Mouse (Mus musculus) MEL (cell line): Measurements from ENCODE around the gene Sik1. TPM values are rescaled to one million over a fixed set of nuclear protein-coding genes. Genes with fewer than 3 reads are reported as not detected.

Source experiments
- DNase-seq: peaks from one replicate; pipeline ENCODE4 v3.0.0; 2011; ENCODE audit warnings: low read depth, low spot score
- H3K27ac ChIP-seq: 2 replicates; pipeline ENCODE4 v1.5.1; 2012; ENCODE audit warnings: low read depth, mild to moderate bottlenecking, control low read depth, low read length, moderate library complexity; ENCODE audit not compliant: control insufficient read depth
- H3K27me3 ChIP-seq, 2 experiments: fragments of 150-350 bp in 1 of 2; sonication (generic) in 1 of 2; 2 replicates each; pipeline ENCODE4 v1.6.1; 2012; ENCODE audit warnings: low read length in 2 of 2, mild to moderate bottlenecking in 2 of 2, improper control_type of control experiment in 1 of 2, moderate library complexity in 1 of 2; ENCODE audit not compliant: insufficient read depth in 2 of 2, control insufficient read depth in 1 of 2
- H3K36me3 ChIP-seq, 2 experiments: 2 replicates each; pipeline ENCODE4 v1.6.1; 2012 to 2014; ENCODE audit warnings: low read length in 2 of 2, improper control_type of control experiment in 1 of 2, inconsistent platforms in 1 of 2, mild to moderate bottlenecking in 1 of 2; ENCODE audit not compliant: insufficient read depth in 2 of 2, control insufficient read depth in 1 of 2
- H3K4me1 ChIP-seq, 2 experiments: fragments of 150-350 bp in 1 of 2; sonication (generic) in 1 of 2; 2 replicates each; pipeline ENCODE4 v1.6.1; 2012; ENCODE audit warnings: low read length in 2 of 2, improper control_type of control experiment in 1 of 2, mild to moderate bottlenecking in 1 of 2; ENCODE audit not compliant: insufficient read depth in 2 of 2, control insufficient read depth in 1 of 2
- H3K4me3 ChIP-seq, 2 experiments: fragments of 150-350 bp in 1 of 2; sonication (generic) in 1 of 2; 2 replicates each; pipeline ENCODE4 v1.5.1; 2012; ENCODE audit warnings: low read depth in 2 of 2, low read length in 2 of 2, mild to moderate bottlenecking in 2 of 2, moderate library complexity in 2 of 2, control low read depth in 1 of 2, improper control_type of control experiment in 1 of 2; ENCODE audit not compliant: control insufficient read depth in 1 of 2, insufficient read depth in 1 of 2
- H3K79me2 ChIP-seq: 2 replicates; pipeline ENCODE4 v1.6.1; 2012; ENCODE audit warnings: mild to moderate bottlenecking, low read length, moderate library complexity; ENCODE audit not compliant: control insufficient read depth, poor library complexity, insufficient read depth
- H3K9ac ChIP-seq: 2 replicates; pipeline ENCODE4 v1.6.1; 2012; ENCODE audit warnings: low read depth, mild to moderate bottlenecking, control low read depth, low read length, moderate library complexity; ENCODE audit not compliant: control insufficient read depth, poor library complexity, severe bottlenecking
- H3K9me3 ChIP-seq: fragments of 150-350 bp; sonication (generic); replicated peaks from 2 replicates; pipeline ENCODE4 v1.6.1; 2012; ENCODE audit warnings: mild to moderate bottlenecking, low read length, improper control_type of control experiment, moderate library complexity; ENCODE audit not compliant: insufficient read depth
- CHD1 ChIP-seq: IDR thresholded peaks from 2 replicates; pipeline ENCODE4 v1.6.1; 2012; ENCODE audit warnings: low read depth, mild to moderate bottlenecking, inconsistent platforms, low read length, improper control_type of control experiment
- CHD2 ChIP-seq: IDR thresholded peaks from 2 replicates; pipeline ENCODE4 v1.6.1; 2011; ENCODE audit warnings: low read length, improper control_type of control experiment
- CTCF ChIP-seq, 3 experiments: IDR thresholded peaks in 2 of 3; conservative IDR thresholded peaks in 1 of 3; 2 replicates each; pipeline ENCODE4 v1.5.1; 2011 to 2012; ENCODE audit warnings: low read length in 3 of 3, low read depth in 2 of 3, mild to moderate bottlenecking in 2 of 3, improper control_type of control experiment in 1 of 3, inconsistent platforms in 1 of 3, mixed read lengths in 1 of 3, moderate library complexity in 1 of 3; ENCODE audit not compliant: control insufficient read depth in 1 of 3, insufficient read depth in 1 of 3, poor library complexity in 1 of 3, severe bottlenecking in 1 of 3
- E2F4 ChIP-seq: IDR thresholded peaks from 2 replicates; pipeline ENCODE4 v1.6.1; 2011; ENCODE audit warnings: low read depth, low read length, improper control_type of control experiment, borderline replicate concordance
- EP300 ChIP-seq, 2 experiments: IDR thresholded peaks; 2 replicates each; pipeline ENCODE4 v1.6.1; 2011; ENCODE audit warnings: improper control_type of control experiment in 2 of 2, low read length in 2 of 2, low read depth in 1 of 2, mild to moderate bottlenecking in 1 of 2
- ETS1 ChIP-seq: IDR thresholded peaks from 2 replicates; pipeline ENCODE4 v1.6.1; 2012; ENCODE audit warnings: low read depth, mild to moderate bottlenecking, inconsistent platforms, low read length, improper control_type of control experiment, moderate library complexity
- GABPA ChIP-seq: IDR thresholded peaks from 2 replicates; pipeline ENCODE4 v1.6.1; 2012; ENCODE audit warnings: low read depth, mild to moderate bottlenecking, inconsistent platforms, low read length, improper control_type of control experiment, moderate library complexity
- GATA1 ChIP-seq: IDR thresholded peaks from 2 replicates; pipeline ENCODE4 v1.6.1; 2011; ENCODE audit warnings: low read depth, low read length, improper control_type of control experiment
- HCFC1 ChIP-seq: IDR thresholded peaks from 2 replicates; pipeline ENCODE4 v1.6.1; 2012; ENCODE audit warnings: low read depth, mild to moderate bottlenecking, inconsistent platforms, low read length, improper control_type of control experiment, moderate library complexity
- MAFK ChIP-seq: IDR thresholded peaks from 2 replicates; pipeline ENCODE4 v1.6.1; 2011; ENCODE audit warnings: low read depth, mild to moderate bottlenecking, low read length, improper control_type of control experiment, borderline replicate concordance
- MAX ChIP-seq: IDR thresholded peaks from 2 replicates; pipeline ENCODE4 v1.6.1; 2011; ENCODE audit warnings: low read length, improper control_type of control experiment
- MAZ ChIP-seq: IDR thresholded peaks from 2 replicates; pipeline ENCODE4 v1.6.1; 2012; ENCODE audit warnings: low read depth, mild to moderate bottlenecking, inconsistent platforms, low read length, improper control_type of control experiment
- MXI1 ChIP-seq: IDR thresholded peaks from 2 replicates; pipeline ENCODE4 v1.6.1; 2011; ENCODE audit warnings: mild to moderate bottlenecking, low read depth, low read length, improper control_type of control experiment
- MYC ChIP-seq: IDR thresholded peaks from 2 replicates; pipeline ENCODE4 v1.6.1; 2011; ENCODE audit warnings: low read depth, mild to moderate bottlenecking, low read length, improper control_type of control experiment, moderate library complexity
- NELFE ChIP-seq: IDR thresholded peaks from 2 replicates; pipeline ENCODE4 v1.6.1; 2011; ENCODE audit warnings: low read depth, low read length, improper control_type of control experiment
- POLR2A ChIP-seq, 2 experiments: IDR thresholded peaks; 2 replicates each; pipeline ENCODE4 v1.6.1; 2011 to 2012; ENCODE audit warnings: low read length in 2 of 2, mild to moderate bottlenecking in 2 of 2, control low read depth in 1 of 2, improper control_type of control experiment in 1 of 2, low read depth in 1 of 2, moderate library complexity in 1 of 2; ENCODE audit not compliant: control insufficient read depth in 1 of 2, insufficient read depth in 1 of 2, poor library complexity in 1 of 2
- RAD21 ChIP-seq: IDR thresholded peaks from 2 replicates; pipeline ENCODE4 v1.6.1; 2011; ENCODE audit warnings: mild to moderate bottlenecking, low read depth, low read length, improper control_type of control experiment
- RCOR1 ChIP-seq: IDR thresholded peaks from 2 replicates; pipeline ENCODE4 v1.6.1; 2012; ENCODE audit warnings: low read depth, mild to moderate bottlenecking, inconsistent platforms, low read length, improper control_type of control experiment
- SMC3 ChIP-seq: IDR thresholded peaks from 2 replicates; pipeline ENCODE4 v1.6.1; 2011; ENCODE audit warnings: low read depth, low read length, improper control_type of control experiment
- TAL1 ChIP-seq: IDR thresholded peaks from 2 replicates; pipeline ENCODE4 v1.6.1; 2012; ENCODE audit warnings: mild to moderate bottlenecking, inconsistent platforms, low read length, moderate library complexity, mixed read lengths
- TBP ChIP-seq: IDR thresholded peaks from 2 replicates; pipeline ENCODE4 v1.8.0; 2011; ENCODE audit warnings: low read depth, low read length, improper control_type of control experiment
- TCF12 ChIP-seq: IDR thresholded peaks from 2 replicates; pipeline ENCODE4 v1.6.1; 2014; ENCODE audit warnings: low read depth, mild to moderate bottlenecking, inconsistent platforms, low read length, improper control_type of control experiment, moderate library complexity
- UBTF ChIP-seq: IDR thresholded peaks from 2 replicates; pipeline ENCODE4 v1.6.1; 2012; ENCODE audit warnings: low read depth, mild to moderate bottlenecking, inconsistent platforms, low read length, improper control_type of control experiment, moderate library complexity, borderline replicate concordance; ENCODE audit not compliant: insufficient read depth
- USF2 ChIP-seq, 2 experiments: IDR thresholded peaks; 2 replicates each; pipeline ENCODE4 v1.6.1; 2011 to 2012; ENCODE audit warnings: improper control_type of control experiment in 2 of 2, low read length in 2 of 2, borderline replicate concordance in 1 of 2, inconsistent platforms in 1 of 2, low read depth in 1 of 2, mild to moderate bottlenecking in 1 of 2; ENCODE audit not compliant: insufficient read depth in 1 of 2
- ZC3H11A ChIP-seq: IDR thresholded peaks from 2 replicates; pipeline ENCODE4 v1.6.1; 2012; ENCODE audit warnings: low read depth, mild to moderate bottlenecking, inconsistent platforms, low read length, improper control_type of control experiment
- ZKSCAN1 ChIP-seq: IDR thresholded peaks from 2 replicates; pipeline ENCODE4 v1.6.1; 2012; ENCODE audit warnings: low read depth, mild to moderate bottlenecking, inconsistent platforms, low read length, improper control_type of control experiment, moderate library complexity
- ZNF384 ChIP-seq: IDR thresholded peaks from 2 replicates; pipeline ENCODE4 v1.6.1; 2012; ENCODE audit warnings: low read depth, mild to moderate bottlenecking, inconsistent platforms, low read length, improper control_type of control experiment
- polyA plus RNA-seq, 2 experiments: library from polyadenylated mRNA; stranded (reverse) in 1 of 2; unstranded in 1 of 2; fragments of >175 nt in 1 of 2; fragments of >200 nt in 1 of 2; gene quantifications; 2 replicates each; pipeline versions ENCODE4 v1.2.1 to v1.2.4; 2012; ENCODE audit warnings: low replicate concordance in 2 of 2, low read depth in 1 of 2; ENCODE audit not compliant: insufficient read length in 2 of 2, insufficient read depth in 1 of 2, missing spikeins in 1 of 2
- total RNA-seq: library from RNA; depleted of rRNA; stranded (reverse); fragments of 300-350 nt; gene quantifications from 2 replicates; pipeline ENCODE4 v1.2.3, GENCODE M21; 2012

The Sik1 gene
- total and polyA plus RNA-seq, 3 experiments = 5.5 to 10.4 TPM; not detected in 1

GRCm38 (mm10) chr17:31820099-31820846 lies 35.3 kb downstream of the Sik1 start:
- Histone ChIP-seq H3K27me3 (0 out of 4 replicates have a peak, but pooled peaks cover 1 to 2% of the 10 kb centered on the region in 2 experiments), H3K9ac (no peak overlapping the region), H3K4me3 (no peak overlapping the region), H3K9me3 (no peaks in the 10 kb centered on the region), H3K36me3 (no peaks in the 10 kb centered on the region), H3K79me2 (no peaks in the 10 kb centered on the region), H3K27ac (no peak overlapping the region)
- no peak for DNase-seq
- no peak for TF ChIP-seq MAX
- no peak for TF ChIP-seq EP300 (IDR thresholded peaks at IDR 0.05; ENCODE audit: low read depth in 1 of 2, low read length in 2 of 2)
- TF ChIP-seq ZNF384 = no peak
- no peak for TF ChIP-seq ZC3H11A
- TF ChIP-seq CHD1 = no peak
- TF ChIP-seq TBP = no peak
- TF ChIP-seq CHD2 = no peak
- TF ChIP-seq TAL1 = no peak
- TF ChIP-seq USF2 (IDR thresholded peaks at IDR 0.05; ENCODE audit: borderline replicate concordance in 1 of 2, insufficient read depth in 1 of 2, low read depth in 1 of 2, low read length in 2 of 2) = no peak
- no peak for TF ChIP-seq E2F4
- no peak for TF ChIP-seq ETS1
- TF ChIP-seq MAFK = no peak
- TF ChIP-seq MYC = no peak
- TF ChIP-seq UBTF = no peak
- TF ChIP-seq RAD21 = no peak
- no peak for TF ChIP-seq GABPA
- TF ChIP-seq ZKSCAN1 = no peak
- no peak for TF ChIP-seq MXI1
- TF ChIP-seq GATA1 = no peak
- TF ChIP-seq, all 39 proteins: peak for 0
- no peaks in the 10 kb centered on the region for H3K4me1 ChIP-seq

DNA sequence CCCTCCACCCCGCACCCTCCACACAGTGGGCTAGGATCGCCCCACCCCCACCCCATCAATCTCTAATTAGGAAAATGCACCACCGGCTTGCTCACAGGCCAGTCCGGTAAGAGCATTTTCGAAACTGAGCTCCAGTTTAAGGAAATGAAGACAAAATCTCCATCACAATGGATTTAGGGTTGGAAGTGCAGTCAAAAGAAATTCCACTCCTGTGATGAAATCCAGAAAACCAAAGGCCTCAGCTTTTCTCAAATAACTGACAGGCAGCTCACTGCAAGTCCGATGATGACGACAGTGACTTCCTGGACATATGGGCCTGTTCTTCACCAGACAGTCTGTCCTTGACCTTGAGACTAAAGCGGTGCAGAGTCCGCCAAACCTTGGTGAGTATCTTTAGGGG lies 36.2 kb downstream of the Sik1 start:
- Histone ChIP-seq H3K9me3 (no peaks in the 10 kb centered on the region), H3K36me3 (no peaks in the 10 kb centered on the region), H3K27ac (no peak overlapping the region), H3K79me2 (no peaks in the 10 kb centered on the region), H3K4me3 (no peak overlapping the region), H3K9ac (no peak overlapping the region), H3K27me3 (0 out of 4 replicates have a peak, but pooled peaks cover 1 to 2% of the 10 kb centered on the region in 2 experiments), H3K4me1 (no peaks in the 10 kb centered on the region)
- DNase-seq = no peak
- TF ChIP-seq SMC3 (no peak), NELFE (no peak), CTCF (IDR thresholded peaks at IDR 0.05 in 2 of 3, conservative IDR thresholded peaks at IDR 0.05 in 1 of 3; ENCODE audit: control insufficient read depth in 1 of 3, insufficient read depth in 1 of 3, low read depth in 2 of 3, low read length in 3 of 3, poor library complexity in 1 of 3, severe bottlenecking in 1 of 3) (no peak), HCFC1 (no peak), TCF12 (no peak), ZC3H11A (no peak), POLR2A (IDR thresholded peaks at IDR 0.05; ENCODE audit: control insufficient read depth in 1 of 2, insufficient read depth in 1 of 2, low read depth in 1 of 2, low read length in 2 of 2, poor library complexity in 1 of 2) (no peak), ETS1 (no peak), GABPA (no peak), MAZ (no peak), RCOR1 (no peak)
